Mouse (Mus musculus) CH12.LX (cell line): ENCODE measurements around the gene Gdf15. TPM values are rescaled to one million over a fixed set of nuclear protein-coding genes. Genes with fewer than 3 reads are reported as not detected.

Source experiments
- DNase-seq: peaks from one replicate; pipeline ENCODE4 v3.0.0-alpha.2; 2013; ENCODE audit errors: extremely low read depth
- H3K27ac ChIP-seq: 2 replicates; pipeline ENCODE4 v1.5.1; 2012; ENCODE audit warnings: low read depth, mild to moderate bottlenecking, control low read depth, moderate library complexity; ENCODE audit not compliant: insufficient read depth
- H3K27me3 ChIP-seq: replicated peaks from 2 replicates; pipeline ENCODE3; 2012; ENCODE audit warnings: inconsistent platforms
- H3K36me3 ChIP-seq, 2 experiments: replicated peaks in 1 of 2; 2 replicates each; pipeline versions ENCODE3 to v1.6.1; 2012; ENCODE audit warnings: inconsistent platforms in 1 of 2, low read length in 1 of 2, mild to moderate bottlenecking in 1 of 2, mixed read lengths in 1 of 2, moderate library complexity in 1 of 2; ENCODE audit not compliant: control insufficient read depth in 1 of 2, insufficient read depth in 1 of 2
- H3K4me1 ChIP-seq, 2 experiments: 2 replicates each; pipeline ENCODE4 v1.6.1; 2012; ENCODE audit warnings: inconsistent platforms in 1 of 2, moderate library complexity in 1 of 2; ENCODE audit not compliant: insufficient read depth in 2 of 2, control insufficient read depth in 1 of 2
- H3K4me2 ChIP-seq: 2 replicates; pipeline ENCODE4 v1.6.1; 2012; ENCODE audit warnings: low read depth, mild to moderate bottlenecking, control low read depth; ENCODE audit not compliant: poor library complexity, insufficient read depth, severe bottlenecking
- H3K4me3 ChIP-seq, 3 experiments: fragments of 150-350 bp in 1 of 3; sonication (generic) in 1 of 3; replicated peaks in 1 of 3; 2 replicates each; pipeline versions ENCODE3 to v1.5.1; 2011 to 2012; ENCODE audit warnings: low read depth in 2 of 3, low read length in 2 of 3, mild to moderate bottlenecking in 2 of 3, moderate library complexity in 2 of 3, control low read depth in 1 of 3, improper control_type of control experiment in 1 of 3, inconsistent platforms in 1 of 3, mixed read lengths in 1 of 3; ENCODE audit not compliant: poor library complexity in 1 of 3
- H3K79me2 ChIP-seq: replicated peaks from 2 replicates; pipeline ENCODE4 v1.6.1; 2012; ENCODE audit warnings: mild to moderate bottlenecking, moderate library complexity; ENCODE audit not compliant: control insufficient read depth, poor library complexity, insufficient read depth, severe bottlenecking; ENCODE audit errors: extremely low read depth
- H3K9ac ChIP-seq: 2 replicates; pipeline ENCODE4 v1.6.1; 2012; ENCODE audit warnings: low read depth, mild to moderate bottlenecking, control low read depth, moderate library complexity; ENCODE audit not compliant: insufficient read depth
- H3K9me3 ChIP-seq: replicated peaks from 2 replicates; pipeline ENCODE3; 2012; ENCODE audit warnings: low read length, inconsistent platforms, mixed read lengths
- CHD1 ChIP-seq: IDR thresholded peaks from 2 replicates; pipeline ENCODE4 v1.6.1; 2012; ENCODE audit warnings: low read depth, low read length, improper control_type of control experiment, inconsistent platforms
- E2F4 ChIP-seq: IDR thresholded peaks from 2 replicates; pipeline ENCODE4 v1.6.1; 2011; ENCODE audit warnings: low read depth, low read length, improper control_type of control experiment; ENCODE audit not compliant: insufficient replicate concordance
- EP300 ChIP-seq: IDR thresholded peaks from 2 replicates; pipeline ENCODE4 v1.6.1; 2011; ENCODE audit warnings: low read length, improper control_type of control experiment
- ETS1 ChIP-seq: conservative IDR thresholded peaks from 2 replicates; pipeline ENCODE4 v1.6.1; 2012; ENCODE audit warnings: low read depth, mild to moderate bottlenecking, inconsistent platforms, low read length, improper control_type of control experiment, moderate library complexity
- GABPA ChIP-seq: IDR thresholded peaks from 2 replicates; pipeline ENCODE4 v1.6.1; 2012; ENCODE audit warnings: low read depth, low read length, improper control_type of control experiment, inconsistent platforms; ENCODE audit not compliant: insufficient replicate concordance
- HCFC1 ChIP-seq: IDR thresholded peaks from 2 replicates; pipeline ENCODE4 v1.6.1; 2012; ENCODE audit warnings: low read depth, mild to moderate bottlenecking, inconsistent platforms, low read length, improper control_type of control experiment
- JUN ChIP-seq: IDR thresholded peaks from 2 replicates; pipeline ENCODE4 v1.6.1; 2011; ENCODE audit warnings: low read depth, mild to moderate bottlenecking, low read length, improper control_type of control experiment, moderate library complexity; ENCODE audit not compliant: insufficient read depth
- JUND ChIP-seq: conservative IDR thresholded peaks from 2 replicates; pipeline ENCODE4 v1.6.1; 2011; ENCODE audit warnings: low read depth, low read length, improper control_type of control experiment
- KAT2A ChIP-seq: IDR thresholded peaks from 2 replicates; pipeline ENCODE4 v1.6.1; 2012; ENCODE audit warnings: low read length, improper control_type of control experiment, inconsistent platforms; ENCODE audit not compliant: insufficient replicate concordance
- MAX ChIP-seq: IDR thresholded peaks from 2 replicates; pipeline ENCODE4 v1.6.1; 2011; ENCODE audit warnings: low read length, improper control_type of control experiment
- MAZ ChIP-seq: IDR thresholded peaks from 2 replicates; pipeline ENCODE4 v1.6.1; 2012; ENCODE audit warnings: low read depth, mild to moderate bottlenecking, inconsistent platforms, low read length, improper control_type of control experiment, moderate library complexity
- MEF2A ChIP-seq: IDR thresholded peaks from 2 replicates; pipeline ENCODE4 v1.6.1; 2014; ENCODE audit warnings: low read depth, mild to moderate bottlenecking, inconsistent platforms, low read length, improper control_type of control experiment, borderline replicate concordance
- MYC ChIP-seq: IDR thresholded peaks from 2 replicates; pipeline ENCODE4 v1.6.1; 2011; ENCODE audit warnings: low read depth, mild to moderate bottlenecking, improper control_type of control experiment, low read length
- NRF1 ChIP-seq: IDR thresholded peaks from 2 replicates; pipeline ENCODE4 v1.6.1; 2014; ENCODE audit warnings: low read depth, mild to moderate bottlenecking, inconsistent platforms, low read length, improper control_type of control experiment, moderate library complexity
- PAX5 ChIP-seq: IDR thresholded peaks from 2 replicates; pipeline ENCODE4 v1.6.1; 2012; ENCODE audit warnings: low read length, inconsistent platforms, mixed read lengths
- POLR2A ChIP-seq: IDR thresholded peaks from 2 replicates; pipeline ENCODE4 v1.6.1; 2011; ENCODE audit warnings: low read depth, mild to moderate bottlenecking, improper control_type of control experiment, low read length
- POLR2AphosphoS2 ChIP-seq: IDR thresholded peaks from 2 replicates; pipeline ENCODE4 v1.6.1; 2011; ENCODE audit warnings: low read depth, low read length, improper control_type of control experiment
- RAD21 ChIP-seq: IDR thresholded peaks from 2 replicates; pipeline ENCODE4 v1.6.1; 2011; ENCODE audit warnings: low read depth, mild to moderate bottlenecking, low read length, improper control_type of control experiment, moderate library complexity
- SIN3A ChIP-seq: IDR thresholded peaks from 2 replicates; pipeline ENCODE4 v1.6.1; 2012; ENCODE audit warnings: low read length, improper control_type of control experiment, inconsistent platforms
- TBP ChIP-seq: conservative IDR thresholded peaks from 2 replicates; pipeline ENCODE4 v1.6.1; 2011; ENCODE audit warnings: low read depth, low read length, improper control_type of control experiment
- TCF12 ChIP-seq: IDR thresholded peaks from 2 replicates; pipeline ENCODE4 v1.6.1; 2014; ENCODE audit warnings: low read depth, mild to moderate bottlenecking, inconsistent platforms, low read length, improper control_type of control experiment
- USF1 ChIP-seq: IDR thresholded peaks from 2 replicates; pipeline ENCODE4 v1.6.1; 2014; ENCODE audit warnings: low read depth, mild to moderate bottlenecking, inconsistent platforms, low read length, improper control_type of control experiment
- USF2 ChIP-seq: conservative IDR thresholded peaks from 2 replicates; pipeline ENCODE4 v1.6.1; 2011; ENCODE audit warnings: low read depth, low read length, improper control_type of control experiment
- ZNF384 ChIP-seq: IDR thresholded peaks from 2 replicates; pipeline ENCODE4 v1.6.1; 2012; ENCODE audit warnings: low read depth, low read length, improper control_type of control experiment, inconsistent platforms
- dilution Hi-C: fragments of 300-500 bp; cut with MboI; formaldehyde crosslinking; loops from 2 replicates; pipeline ENCODE4 v1.14.3; 2020; ENCODE audit warnings: low sequenced_read_pairs; ENCODE audit not compliant: extremely low pct_unique_long_range_greater_than_20kb, extremely low pct_ligation_motif_present
- in situ Hi-C: fragments of 300-500 bp; cut with MboI; formaldehyde crosslinking; loops from 3 replicates; pipeline ENCODE4 v1.14.3; 2019; ENCODE audit warnings: low sequenced_read_pairs, low pct_ligation_motif_present, low pct_unique_long_range_greater_than_20kb, mixed read lengths
- polyA plus RNA-seq: library from polyadenylated mRNA; unstranded; fragments of >175 nt; gene quantifications from 2 replicates; pipeline ENCODE4 v1.2.1, GENCODE M21; 2012; ENCODE audit warnings: low read depth; ENCODE audit not compliant: insufficient read length
- total RNA-seq, 2 experiments: library from RNA; depleted of rRNA; stranded (reverse); fragments of 300-350 nt in 1 of 2; fragments of >200 nt in 1 of 2; gene quantifications; 2 replicates each; pipeline ENCODE4 v1.2.3; 2012 to 2014

Gene Gdf15
- total and polyA plus RNA-seq, 3 experiments: 0.16 to 0.21 TPM; not detected in 1

GRCm38 (mm10) chr8:70649324-70649723 is 17.1 kb upstream of the Gdf15 start:
- no peak for DNase-seq
- Histone ChIP-seq H3K9me3 (no peaks in the 10 kb centered on the region), H3K4me2 (no peak overlapping the region), H3K27ac (peak overlapping the region; percentile 12; the same call in 1 of the 2 replicates), H3K79me2 (no peaks in the 10 kb centered on the region), H3K4me3 (no peak overlapping the region), H3K27me3 (no peaks in the 10 kb centered on the region), H3K9ac (0 out of 2 replicates have a peak overlapping the region, but pooled peaks have one; percentile 20), H3K4me1 (peaks cover 36 to 76% of the 10 kb centered on the region in 2 experiments), H3K36me3 (peaks cover 26 to 57% of the 10 kb centered on the region in 2 experiments)
- dilution Hi-C loops: no loop called here
- no peak for TF ChIP-seq HCFC1
- no peak for TF ChIP-seq JUN
- no peak for TF ChIP-seq ETS1
- no peak for TF ChIP-seq POLR2A
- TF ChIP-seq USF1: no peak
- no peak for TF ChIP-seq KAT2A
- TF ChIP-seq E2F4: no peak
- no peak for TF ChIP-seq SIN3A
- in situ Hi-C loops: loop anchor here (5.0 kb wide), 1 partner anchor 37 kb away; no protein-coding TSS in a partner anchor

- Histone ChIP-seq H3K4me1 (peaks cover 36 to 72% of the 10 kb centered on the region in 2 experiments), H3K27me3 (no peaks in the 10 kb centered on the region), H3K9ac (no peak overlapping the region), H3K4me3 (no peak overlapping the region), H3K9me3 (no peaks in the 10 kb centered on the region), H3K36me3 (peaks cover 26 to 55% of the 10 kb centered on the region in 2 experiments), H3K4me2 (no peak overlapping the region), H3K27ac (0 out of 2 replicates have a peak overlapping the region, but pooled peaks have one; percentile 12), H3K79me2 (no peaks in the 10 kb centered on the region)
- in situ Hi-C loops: loop anchor here (5.0 kb wide), 1 partner anchor 37 kb away; no protein-coding TSS in a partner anchor
- TF ChIP-seq HCFC1: no peak
- TF ChIP-seq MAX: no peak
- no peak for TF ChIP-seq NRF1
- TF ChIP-seq JUN: no peak
- TF ChIP-seq CHD1: no peak
- TF ChIP-seq MYC: no peak
- no peak for TF ChIP-seq ETS1
- no peak for TF ChIP-seq EP300
- TF ChIP-seq POLR2AphosphoS2: no peak
- TF ChIP-seq MAZ: no peak
- TF ChIP-seq PAX5: no peak
- TF ChIP-seq JUND: no peak
- no peak for TF ChIP-seq RAD21
- no peak for TF ChIP-seq TCF12
- TF ChIP-seq GABPA: no peak
- no peak for TF ChIP-seq MEF2A
- TF ChIP-seq USF2: no peak
- no peak for TF ChIP-seq ZNF384
- no peak for TF ChIP-seq TBP
- dilution Hi-C loops: no loop called here
- DNase-seq: no peak
Measured at GRCm38 (mm10) chr8:70648921-70649320, 16.7 kb upstream of the Gdf15 start.
